Mouse (Mus musculus): Measurements from ENCODE around the gene Map3k14. TPM values are rescaled to one million over a fixed set of nuclear protein-coding genes. Genes with fewer than 3 reads are reported as not detected.

Gene Map3k14
- 73.6 TPM for total RNA-seq (2023)

DNA sequence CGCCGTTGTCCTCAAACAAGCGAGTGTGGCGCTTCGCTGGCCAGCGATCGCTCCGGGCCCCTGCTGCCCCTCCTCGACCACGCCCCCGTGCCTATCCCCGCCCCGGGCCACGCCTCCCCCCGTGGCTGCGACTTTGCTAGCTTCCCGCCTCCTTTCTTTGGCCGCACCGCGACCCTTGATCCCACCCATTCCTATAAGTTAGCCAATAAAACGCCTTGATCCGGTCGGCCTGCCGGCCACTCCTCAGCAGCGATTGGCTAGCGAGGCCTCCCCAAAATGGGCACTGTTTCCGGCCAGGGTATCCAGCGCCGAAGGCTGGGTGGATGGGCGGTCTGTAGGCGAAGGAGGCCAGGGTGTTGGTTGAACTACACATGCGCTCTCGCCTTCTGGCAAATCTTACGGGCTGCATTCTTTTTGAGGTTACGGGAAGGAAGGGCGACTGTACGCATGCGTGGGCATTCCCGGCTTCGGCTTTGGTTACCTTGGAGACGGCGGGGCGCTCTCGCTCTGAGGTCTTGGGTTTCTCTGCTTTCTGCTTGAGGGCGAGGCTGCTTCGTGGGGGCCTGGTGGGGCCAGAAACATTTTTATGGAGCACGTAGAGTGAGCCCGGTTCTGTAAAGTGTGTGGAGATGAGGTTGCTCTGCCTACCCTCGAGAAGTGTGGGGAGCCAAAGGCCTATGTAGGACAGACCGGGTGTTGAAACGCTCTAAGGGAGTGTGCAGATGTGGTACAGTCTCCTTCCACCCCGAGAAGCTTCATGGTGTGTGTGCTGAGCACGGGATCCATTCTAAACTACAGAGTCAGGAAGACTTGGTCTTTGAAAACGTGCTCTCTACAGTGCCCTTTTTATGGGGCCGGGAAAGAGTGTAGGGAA, at the start of gene Map3k14:
Map3k14 (minus strand) TSS at position 127 of the 874 bp plus-strand sequence.

DNA sequence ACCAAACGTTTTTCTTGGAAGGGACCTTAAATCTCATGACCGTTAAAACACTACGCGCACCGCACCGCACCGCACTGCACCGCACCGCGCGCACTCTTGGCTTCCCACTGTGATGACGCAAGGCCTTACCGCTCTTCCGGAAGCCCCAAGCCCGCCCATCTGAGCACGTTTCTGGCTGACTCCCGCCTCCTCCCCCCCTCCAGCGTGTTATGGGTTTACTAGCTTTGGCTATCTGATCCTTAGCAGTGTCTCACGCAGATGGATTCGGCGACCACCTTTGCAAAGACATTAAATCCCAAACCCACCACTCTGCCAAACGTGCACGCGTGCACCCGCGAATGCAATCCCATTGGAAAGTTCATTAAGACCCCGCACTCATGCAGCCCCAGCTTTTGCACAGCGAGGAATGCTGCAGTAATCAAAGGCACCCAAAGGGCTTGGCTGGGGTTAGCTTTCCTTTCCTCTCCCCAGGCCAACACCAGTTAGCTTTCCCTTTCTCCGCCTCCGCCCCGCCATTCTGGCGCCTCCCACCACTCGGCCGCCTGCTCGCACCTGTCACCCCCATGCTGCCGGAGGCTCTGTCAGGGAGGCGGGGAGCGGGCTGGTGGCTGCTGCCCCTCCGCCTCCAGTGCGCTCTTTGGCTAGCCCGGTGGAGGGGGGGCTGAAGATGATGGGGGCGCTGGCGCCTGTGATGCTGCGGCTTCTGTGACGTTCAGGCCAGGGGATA, 49.3 kb downstream of the Map3k14 start, which contains the start of gene Spata32:
Spata32 (minus strand) TSS at position 643 of the 727 bp plus-strand sequence.

DNA sequence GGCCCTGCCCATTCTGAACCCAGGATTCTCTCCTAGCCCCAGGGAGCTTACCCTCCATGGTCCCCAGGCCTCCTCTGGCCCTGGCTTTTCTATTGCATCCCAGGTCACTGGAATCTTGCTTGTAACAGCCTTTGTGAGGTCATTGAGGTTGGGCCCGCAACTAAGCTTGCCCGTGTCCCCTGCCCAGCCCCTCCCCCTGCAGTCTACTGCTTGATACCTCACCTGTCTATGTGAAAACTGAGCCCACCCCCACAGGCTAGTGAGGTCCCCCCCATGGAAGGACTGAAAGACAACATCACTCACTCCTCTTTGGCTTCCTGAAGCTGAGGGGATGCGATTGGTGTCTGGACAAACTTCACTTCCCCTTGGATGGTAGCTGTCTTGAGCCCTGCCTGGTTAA, 58.8 kb downstream of the Map3k14 start, which contains the start of gene 1700023F06Rik:
1700023F06Rik (minus strand) TSS at position 101 of the 400 bp plus-strand sequence.

DNA sequence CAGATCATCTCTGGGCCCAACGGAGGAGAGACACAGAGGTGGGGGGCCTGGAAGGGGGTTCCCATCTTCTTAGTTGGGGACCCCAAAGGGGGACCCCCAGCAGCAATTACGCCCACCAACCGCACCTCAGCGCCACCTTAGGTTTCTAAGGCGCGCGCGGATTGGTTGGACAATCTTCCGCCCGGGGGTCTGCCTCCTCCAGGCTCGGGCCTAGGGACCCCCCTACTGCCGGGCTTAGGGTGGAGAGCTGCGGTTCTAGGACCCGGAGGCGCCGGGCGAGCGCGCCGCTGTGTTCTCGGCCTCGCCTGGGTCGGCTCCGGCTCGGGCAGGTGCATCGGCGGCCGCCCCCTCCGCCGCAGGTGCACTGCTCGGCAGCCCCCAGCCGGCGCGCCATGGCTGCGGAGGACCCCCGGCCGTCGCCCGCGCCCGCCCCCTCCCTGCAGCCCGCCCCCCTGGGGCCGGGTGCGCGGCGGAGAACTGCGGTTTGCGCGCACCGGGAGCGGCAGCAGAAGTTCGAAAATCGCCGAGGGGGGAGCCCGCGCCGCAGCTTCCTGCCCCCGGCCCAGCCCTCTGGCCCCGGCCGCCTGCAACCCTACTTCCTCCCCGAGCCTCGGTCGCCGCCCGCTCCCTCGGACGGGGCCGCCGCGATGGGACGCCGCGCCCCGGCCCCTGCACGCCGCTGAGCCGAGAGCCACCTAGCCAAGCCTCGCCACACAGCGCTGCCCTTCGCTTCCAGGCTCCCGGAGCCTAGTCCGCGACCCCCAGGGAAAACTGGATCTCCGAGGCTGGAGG, 96.6 kb downstream of the Map3k14 start, which contains the start of gene Fmnl1:
Fmnl1 (plus strand) TSS at position 614 of the 792 bp plus-strand sequence.

Other genes with a start within 250 kb of the Map3k14 start
- gene Nmt1, start 239.3 kb downstream of the Map3k14 start, total RNA-seq (2023), result 58.4 TPM
- 13.4 TPM for gene Dcakd, start 239.1 kb downstream of the Map3k14 start, total RNA-seq (2023)
- 0.35 TPM for gene Plcd3, start 165.8 kb downstream of the Map3k14 start, total RNA-seq (2023)
- gene Acbd4, start 165.8 kb downstream of the Map3k14 start, total RNA-seq (2023), result 32.7 TPM
- gene Hexim1, start 151.2 kb downstream of the Map3k14 start, total RNA-seq (2023), result 137 TPM
- gene Hexim2, start 135.0 kb downstream of the Map3k14 start, total RNA-seq (2023), result 3.3 TPM
- 357 TPM for gene Fmnl1, start 96.4 kb downstream of the Map3k14 start, total RNA-seq (2023)
- gene 1700023F06Rik, start 58.9 kb downstream of the Map3k14 start, total RNA-seq (2023), result not detected
- gene Spata32, start 49.0 kb downstream of the Map3k14 start, total RNA-seq (2023), result not detected
- gene Arhgap27, start 96.2 kb upstream of the Map3k14 start, total RNA-seq (2023), result 66.2 TPM
- 40.5 TPM for gene Plekhm1, start 145.2 kb upstream of the Map3k14 start, total RNA-seq (2023)
- not detected for gene Lrrc37a, start 237.1 kb upstream of the Map3k14 start, total RNA-seq (2023)

All from CD4-positive naive resting alpha-beta T cell, adult 76 days (primary cell).